Mouse (Mus musculus): Measurements from ENCODE around the gene Tom1l2. TPM values are rescaled to one million over a fixed set of nuclear protein-coding genes. Genes with fewer than 3 reads are reported as not detected.

Gene Tom1l2
- 69.3 and 82.1 TPM in 2 replicates for polyA plus RNA-seq (2012; rRNA removed)

DNA sequence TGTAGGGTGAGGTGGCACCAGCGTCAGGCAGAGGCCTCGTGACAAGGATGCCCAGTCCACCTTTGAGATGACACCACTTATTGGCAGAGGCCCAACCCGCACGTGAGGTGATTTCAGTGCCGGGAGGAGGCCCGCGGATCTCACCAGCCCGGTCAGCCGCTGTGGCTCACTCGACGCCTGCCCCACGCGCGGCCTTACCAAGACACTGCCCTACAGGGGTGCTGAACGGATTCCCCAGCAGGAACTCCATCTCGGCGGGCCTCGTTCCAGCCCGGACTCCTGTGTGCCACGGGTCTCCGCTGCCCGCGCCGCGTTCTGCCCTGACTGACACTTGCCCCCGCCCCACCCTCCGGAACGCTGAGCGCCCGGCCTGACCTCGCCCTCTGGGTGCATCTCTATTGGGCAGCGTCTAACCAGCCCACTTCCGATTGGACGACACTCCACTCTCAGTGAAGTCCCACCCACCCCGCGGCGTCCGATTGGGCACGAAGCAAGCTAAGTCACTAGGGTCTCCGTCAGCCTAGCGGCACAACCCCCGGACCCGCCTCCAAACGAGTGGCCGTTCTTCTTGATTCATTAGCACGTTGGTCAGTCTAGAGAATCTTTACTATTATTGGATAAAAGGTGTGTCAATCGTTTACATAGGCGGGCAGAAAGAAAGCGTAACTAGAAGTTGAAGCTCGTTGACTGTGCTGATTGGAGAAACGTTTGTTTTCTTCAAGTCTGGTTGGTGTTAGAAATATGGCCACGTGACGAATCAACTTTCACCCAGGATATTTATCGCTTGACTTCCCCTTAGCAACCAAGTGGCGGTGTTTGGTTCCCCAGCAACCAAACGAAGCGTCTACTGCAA, at the start of gene Tom1l2, which contains the start of gene Drc3:
TSS of gene Tom1l2 (minus strand) at position 347 of the 853 bp plus-strand sequence.
TSS of gene Drc3 (plus strand) at position 771 of the 853 bp plus-strand sequence.
- DNase-seq (ENCODE audit: low read depth) = peak; percentile 100
- no peak for TF ChIP-seq CTCF (IDR thresholded peaks at IDR 0.05; ENCODE audit: borderline replicate concordance, extremely low read depth, insufficient read depth, insufficient read length)
- peak; percentile 35; the same call in 1 of the 2 replicates for TF ChIP-seq POLR2A (IDR thresholded peaks at IDR 0.05; ENCODE audit: borderline replicate concordance, extremely low read depth, insufficient read depth, insufficient read length, poor library complexity, severe bottlenecking)

DNA sequence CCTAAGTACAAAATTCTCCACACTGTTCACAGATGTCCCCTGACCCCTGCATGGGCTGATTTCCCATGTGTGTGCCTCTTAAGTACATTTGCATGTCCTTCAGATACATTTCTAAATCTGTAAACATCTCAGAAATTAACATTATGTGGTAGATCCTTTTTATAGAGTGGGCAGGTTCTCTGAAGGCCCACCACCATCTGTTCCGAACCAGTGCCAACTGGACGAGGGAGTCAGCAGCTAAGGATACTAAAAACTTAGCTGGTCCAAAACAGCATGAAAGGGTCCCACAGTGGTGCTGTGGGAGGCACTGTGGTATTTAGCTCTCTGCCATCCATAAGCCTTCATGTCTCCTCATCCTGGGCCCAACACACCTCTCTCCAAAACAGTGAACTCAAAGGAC, 44.5 kb upstream of the Tom1l2 start:
- DNase-seq (ENCODE audit: low read depth) = no peak
- TF ChIP-seq POLR2A (IDR thresholded peaks at IDR 0.05; ENCODE audit: borderline replicate concordance, extremely low read depth, insufficient read depth, insufficient read length, poor library complexity, severe bottlenecking) (no peak), CTCF (IDR thresholded peaks at IDR 0.05; ENCODE audit: borderline replicate concordance, extremely low read depth, insufficient read depth, insufficient read length) (no peak)

GRCm38 (mm10) chr11:60396546-60396945, 43.8 kb upstream of the Tom1l2 start:
- TF ChIP-seq POLR2A (IDR thresholded peaks at IDR 0.05; ENCODE audit: borderline replicate concordance, extremely low read depth, insufficient read depth, insufficient read length, poor library complexity, severe bottlenecking) (no peak), CTCF (IDR thresholded peaks at IDR 0.05; ENCODE audit: borderline replicate concordance, extremely low read depth, insufficient read depth, insufficient read length) (no peak)
- DNase-seq (ENCODE audit: low read depth) = peak; percentile 82

GRCm38 (mm10) chr11:60391346-60391745, 38.6 kb upstream of the Tom1l2 start:
- DNase-seq (ENCODE audit: low read depth) = no peak
- TF ChIP-seq CTCF (IDR thresholded peaks at IDR 0.05; ENCODE audit: borderline replicate concordance, extremely low read depth, insufficient read depth, insufficient read length) (no peak), POLR2A (IDR thresholded peaks at IDR 0.05; ENCODE audit: borderline replicate concordance, extremely low read depth, insufficient read depth, insufficient read length, poor library complexity, severe bottlenecking) (no peak)

DNA sequence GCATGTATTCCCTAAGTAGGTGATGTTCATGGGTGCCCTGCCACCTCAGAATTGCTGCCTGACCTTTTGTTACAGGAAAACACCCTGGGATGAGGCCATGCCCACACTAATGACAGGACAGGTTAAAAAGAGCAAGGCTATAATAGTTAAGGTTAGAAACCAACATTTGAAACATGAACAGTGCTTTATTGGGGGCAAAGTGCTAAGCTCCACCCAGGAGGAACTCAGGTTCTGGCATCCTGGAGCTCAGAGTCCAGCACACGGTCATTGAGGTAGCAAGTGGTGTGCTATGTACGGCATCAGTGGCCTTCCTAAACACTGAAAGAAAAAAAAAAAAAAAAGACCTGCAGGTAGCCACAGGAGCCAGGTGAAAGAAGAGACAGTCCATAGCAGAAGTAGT, 35.2 kb upstream of the Tom1l2 start:
- DNase-seq (ENCODE audit: low read depth) = no peak
- TF ChIP-seq POLR2A (IDR thresholded peaks at IDR 0.05; ENCODE audit: borderline replicate concordance, extremely low read depth, insufficient read depth, insufficient read length, poor library complexity, severe bottlenecking) (no peak), CTCF (IDR thresholded peaks at IDR 0.05; ENCODE audit: borderline replicate concordance, extremely low read depth, insufficient read depth, insufficient read length) (no peak)

GRCm38 (mm10) chr11:60385946-60386345, 33.2 kb upstream of the Tom1l2 start:
- TF ChIP-seq CTCF (IDR thresholded peaks at IDR 0.05; ENCODE audit: borderline replicate concordance, extremely low read depth, insufficient read depth, insufficient read length) (no peak), POLR2A (IDR thresholded peaks at IDR 0.05; ENCODE audit: borderline replicate concordance, extremely low read depth, insufficient read depth, insufficient read length, poor library complexity, severe bottlenecking) (no peak)
- DNase-seq (ENCODE audit: low read depth) = no peak

DNA sequence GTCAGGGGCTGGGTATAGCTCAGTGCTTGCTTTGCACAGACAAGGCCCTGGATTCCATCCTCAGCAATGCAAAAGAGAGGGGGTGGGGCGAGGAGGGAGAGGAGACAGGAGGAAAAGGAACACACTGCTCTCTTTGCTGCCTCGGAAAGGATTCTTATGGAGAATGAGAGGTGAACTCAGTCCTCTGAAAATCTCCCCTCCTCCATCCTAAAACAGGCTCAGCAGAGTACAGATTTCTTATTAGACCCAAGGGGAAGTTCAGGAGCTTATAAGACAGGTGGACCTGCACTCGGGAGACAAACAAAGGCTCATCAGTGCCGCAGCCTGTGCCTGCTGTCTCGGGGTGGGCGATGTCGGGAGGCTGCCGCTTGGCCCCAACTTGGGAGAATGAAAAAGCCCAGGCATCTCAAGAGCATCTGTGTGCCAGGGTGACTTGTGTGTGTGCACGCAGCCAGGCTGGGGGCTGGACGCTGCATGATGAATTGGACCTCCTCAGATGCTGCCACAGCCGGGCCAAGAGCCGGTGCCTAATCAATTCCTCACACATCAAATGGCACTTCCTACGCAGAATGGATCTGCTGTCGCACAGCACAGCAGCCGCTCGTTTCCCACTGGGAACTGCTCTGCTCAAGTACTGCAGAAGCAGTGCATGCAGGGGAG, 32.2 kb upstream of the Tom1l2 start:
- TF ChIP-seq CTCF (IDR thresholded peaks at IDR 0.05; ENCODE audit: borderline replicate concordance, extremely low read depth, insufficient read depth, insufficient read length) (no peak), POLR2A (IDR thresholded peaks at IDR 0.05; ENCODE audit: borderline replicate concordance, extremely low read depth, insufficient read depth, insufficient read length, poor library complexity, severe bottlenecking) (no peak)
- DNase-seq (ENCODE audit: low read depth) = peak; percentile 89

- no peak for DNase-seq (ENCODE audit: low read depth)
- peak; percentile 10; the same call in 1 of the 2 replicates for TF ChIP-seq CTCF (IDR thresholded peaks at IDR 0.05; ENCODE audit: borderline replicate concordance, extremely low read depth, insufficient read depth, insufficient read length)
- TF ChIP-seq POLR2A (IDR thresholded peaks at IDR 0.05; ENCODE audit: borderline replicate concordance, extremely low read depth, insufficient read depth, insufficient read length, poor library complexity, severe bottlenecking) = no peak
These were observed 30.8 kb upstream of the Tom1l2 start for GRCm38 (mm10) chr11:60383518-60383917.

- no peak for TF ChIP-seq POLR2A (IDR thresholded peaks at IDR 0.05; ENCODE audit: borderline replicate concordance, extremely low read depth, insufficient read depth, insufficient read length, poor library complexity, severe bottlenecking)
- no peak for TF ChIP-seq CTCF (IDR thresholded peaks at IDR 0.05; ENCODE audit: borderline replicate concordance, extremely low read depth, insufficient read depth, insufficient read length)
- DNase-seq (ENCODE audit: low read depth) = no peak
These were observed 21.8 kb upstream of the Tom1l2 start for GRCm38 (mm10) chr11:60374481-60374880.

- DNase-seq (ENCODE audit: low read depth) = no peak
- no peak for TF ChIP-seq CTCF (IDR thresholded peaks at IDR 0.05; ENCODE audit: borderline replicate concordance, extremely low read depth, insufficient read depth, insufficient read length)
- no peak for TF ChIP-seq POLR2A (IDR thresholded peaks at IDR 0.05; ENCODE audit: borderline replicate concordance, extremely low read depth, insufficient read depth, insufficient read length, poor library complexity, severe bottlenecking)
These were observed 17.7 kb upstream of the Tom1l2 start for GRCm38 (mm10) chr11:60370431-60370830.

- no peak for DNase-seq (ENCODE audit: low read depth)
- TF ChIP-seq CTCF (IDR thresholded peaks at IDR 0.05; ENCODE audit: borderline replicate concordance, extremely low read depth, insufficient read depth, insufficient read length) (no peak), POLR2A (IDR thresholded peaks at IDR 0.05; ENCODE audit: borderline replicate concordance, extremely low read depth, insufficient read depth, insufficient read length, poor library complexity, severe bottlenecking) (no peak)
These were observed 16.7 kb upstream of the Tom1l2 start for GRCm38 (mm10) chr11:60369448-60369847.

Data from brain, embryonic 14.5 days (tissue).